In genomic region chr11:98809457-98810290, GRCm38 (mm10) we compare ENCODE assay signal across 8 mouse cellular contexts. TPM values are rescaled to one million over a fixed set of nuclear protein-coding genes. Genes with fewer than 3 reads are reported as not detected.
A peak's percentile ranks its signal among the peaks of the same experiment; 100 is the strongest.
DNase-seq lines count a peak whose midpoint lies in the region; ATAC-seq and TF ChIP-seq lines count a peak whose summit lies in the region.

No protein-coding gene starts in this region.

- WGBS in hindbrain, postnatal 0 days = under 1% methylated on average over 77 of the region's 84 CpGs

- peak; percentile 100 for DNase-seq in WW6 (ENCODE audit: low read depth, low spot score)
- peak; percentile 93 to 98 for DNase-seq in cerebellum, postnatal 4 days (ENCODE audit: low spot score in 2 of 2)
- peak; percentile 98 for DNase-seq in gastrocnemius, adult 18-20 months (ENCODE audit: low spot score)
- DNase-seq in hindbrain, postnatal 0 days (ENCODE audit: low spot score) = peak; percentile 100
- DNase-seq in left cerebral cortex, adult 2 months (ENCODE audit: extremely low spot score in 1 of 2, low spot score in 2 of 2) = peak; percentile 98 to 99
- peak; percentile 99 for DNase-seq in right cerebral cortex, adult 2 months (ENCODE audit: low spot score in 2 of 2)
- DNase-seq in urinary bladder, postnatal 14 days (ENCODE audit: low spot score) = peak; percentile 99

- H3K27me3 ChIP-seq in hindbrain, postnatal 0 days (ENCODE audit: insufficient read depth, low read length) = no peaks in the 10 kb centered on the region

- ATAC-seq in hindbrain, postnatal 0 days = peak; percentile 99
- ATAC-seq in megakaryocyte, adult 5-6 weeks (ENCODE audit: poor library complexity, severe bottlenecking) = peak; percentile 99

- intact Hi-C loops in left cerebral cortex, adult 2 months (cut with DNase I) = no loop called here

- H3K9ac ChIP-seq in hindbrain, postnatal 0 days (replicated peaks; ENCODE audit: low read length) = peak overlapping the region; percentile 98

- H3K9me3 ChIP-seq in hindbrain, postnatal 0 days (ENCODE audit: low read length) = no peaks in the 10 kb centered on the region

- no peak for TF ChIP-seq CTCF in hindbrain, postnatal 0 days (IDR thresholded peaks at IDR 0.05; ENCODE audit: low read depth)
- TF ChIP-seq CTCF in left cerebral cortex, adult 2 months (IDR thresholded peaks at IDR 0.05) = no peak; the same call in 1 of the 2 replicates

- peaks cover 7% of the 10 kb centered on the region; the same call in 1 of the 2 replicates for H3K4me1 ChIP-seq in hindbrain, postnatal 0 days (ENCODE audit: insufficient read depth, low read length)

- H3K4me3 ChIP-seq in hindbrain, postnatal 0 days (ENCODE audit: low read length) = peak overlapping the region; percentile 93
- peak overlapping the region; percentile 74 for H3K4me3 ChIP-seq in left cerebral cortex, adult 2 months

- peak overlapping the region; percentile 99 for H3K27ac ChIP-seq in hindbrain, postnatal 0 days
- peak overlapping the region; percentile 91 for H3K27ac ChIP-seq in left cerebral cortex, adult 2 months

- H3K4me2 ChIP-seq in hindbrain, postnatal 0 days (ENCODE audit: low read depth, low read length) = peak overlapping the region; percentile 82

- H3K36me3 ChIP-seq in hindbrain, postnatal 0 days (ENCODE audit: insufficient read depth, low read length) = peaks cover 39% of the 10 kb centered on the region

RNA-seq across cellular contexts. Expression of gene Casc3, which starts 5.0 kb away (rescaled TPM):
- 10 to 100 TPM; 14.0 to 15.6 TPM for total RNA-seq in gastrocnemius, adult 18-20 months (2021)
- total RNA-seq in hindbrain, postnatal 0 days (2014; rRNA removed) = 24.4 and 74.0 TPM in 2 replicates
- 35.4 and 35.7 TPM in 2 replicates for polyA plus RNA-seq in hindbrain, postnatal 0 days (2015; fragmentation: Nextera tagmentation; extraction: Ambion mirVana)
- 10 to 100 TPM; 53.0 to 57.6 TPM for total RNA-seq in left cerebral cortex, adult 2 months (2021)
- 35.6 and 39.9 TPM in 2 replicates for total RNA-seq in megakaryocyte, adult 5-6 weeks (2015)
- 32.1 and 33.2 TPM in 2 replicates for total RNA-seq in megakaryocyte, adult 5-6 weeks (2017)

RNA-seq across cellular contexts. Expression of gene Msl1, which starts 14.4 kb away (rescaled TPM):
- 10 to 100 TPM; 50.5 to 56.4 TPM for total RNA-seq in gastrocnemius, adult 18-20 months (2021)
- 77.7 and 94.3 TPM in 2 replicates for total RNA-seq in hindbrain, postnatal 0 days (2014; rRNA removed)
- 25.0 and 25.4 TPM in 2 replicates for polyA plus RNA-seq in hindbrain, postnatal 0 days (2015; fragmentation: Nextera tagmentation; extraction: Ambion mirVana)
- total RNA-seq in left cerebral cortex, adult 2 months (2021) = 100 to 1,000 TPM; 178 to 192 TPM
- total RNA-seq in megakaryocyte, adult 5-6 weeks (2015) = 73.7 and 74.9 TPM in 2 replicates
- 111 and 119 TPM in 2 replicates for total RNA-seq in megakaryocyte, adult 5-6 weeks (2017)

RNA-seq across cellular contexts. Expression of gene Rapgefl1, which starts 26.9 kb away (rescaled TPM):
- under 1 TPM; 0.09 to 0.14 TPM for total RNA-seq in gastrocnemius, adult 18-20 months (2021)
- 29.5 and 44.1 TPM in 2 replicates for total RNA-seq in hindbrain, postnatal 0 days (2014; rRNA removed)
- 11.0 TPM in 2 replicates for polyA plus RNA-seq in hindbrain, postnatal 0 days (2015; fragmentation: Nextera tagmentation; extraction: Ambion mirVana)
- 100 to 1,000 TPM; 144 to 153 TPM for total RNA-seq in left cerebral cortex, adult 2 months (2021)
- 0.25 and 0.49 TPM in 2 replicates for total RNA-seq in megakaryocyte, adult 5-6 weeks (2015)
- total RNA-seq in megakaryocyte, adult 5-6 weeks (2017) = 0.51 TPM in 1 of 2 replicates, not detected in the other

RNA-seq across cellular contexts. Expression of gene Nr1d1, which starts 34.5 kb away (rescaled TPM):
- 100 to 1,000 TPM in 1 of 2 experiments, 10 to 100 TPM in 1; 74.0 to 126 TPM for total RNA-seq in gastrocnemius, adult 18-20 months (2021)
- total RNA-seq in hindbrain, postnatal 0 days (2014; rRNA removed) = 7.5 and 8.6 TPM in 2 replicates
- 10.2 and 13.5 TPM in 2 replicates for polyA plus RNA-seq in hindbrain, postnatal 0 days (2015; fragmentation: Nextera tagmentation; extraction: Ambion mirVana)
- 100 to 1,000 TPM in 1 of 2 experiments, 10 to 100 TPM in 1; 91.9 to 153 TPM for total RNA-seq in left cerebral cortex, adult 2 months (2021)
- 0.11 and 0.25 TPM in 2 replicates for total RNA-seq in megakaryocyte, adult 5-6 weeks (2015)
- 0.12 and 0.37 TPM in 2 replicates for total RNA-seq in megakaryocyte, adult 5-6 weeks (2017)

RNA-seq across cellular contexts. Expression of gene Wipf2, which starts 53.8 kb away (rescaled TPM):
- 1 to 10 TPM; 5.5 to 5.7 TPM for total RNA-seq in gastrocnemius, adult 18-20 months (2021)
- total RNA-seq in hindbrain, postnatal 0 days (2014; rRNA removed) = 8.1 and 10.4 TPM in 2 replicates
- 3.5 and 3.7 TPM in 2 replicates for polyA plus RNA-seq in hindbrain, postnatal 0 days (2015; fragmentation: Nextera tagmentation; extraction: Ambion mirVana)
- total RNA-seq in left cerebral cortex, adult 2 months (2021) = 10 to 100 TPM; 72.7 to 73.9 TPM
- 25.9 and 26.6 TPM in 2 replicates for total RNA-seq in megakaryocyte, adult 5-6 weeks (2015)
- 4.9 and 7.0 TPM in 2 replicates for total RNA-seq in megakaryocyte, adult 5-6 weeks (2017)

Comparison
In these comparisons a context has a peak if more than half of its experiments do, and no peak if none do; other contexts are left out.
1. Peak in every context shown above with its lines: DNase-seq, ATAC-seq, H3K4me3 ChIP-seq and H3K27ac ChIP-seq.
2. RNA of gene Rapgefl1, which starts 26.9 kb away (total RNA-seq): 144 to 153 TPM in left cerebral cortex, adult 2 months and 29.5 to 44.1 TPM in hindbrain, postnatal 0 days; 0.25 to 0.51 TPM in megakaryocyte, adult 5-6 weeks and 0.09 to 0.14 TPM in gastrocnemius, adult 18-20 months; every median in the first group is over 10 times any median in the second.